Mouse (Mus musculus) mouse trophoblast stem cell (cell line): Measurements from ENCODE around the gene Tbc1d10a.

Experiments used
- in situ Hi-C, 2 experiments: fragments of 300-500 bp; cut with MseI, MboI; formaldehyde crosslinking; loops; 2 replicates in 1 of 2; 3 replicates in 1 of 2; pipeline ENCODE4 v1.15.1; 2025

Tbc1d10a gene

DNA sequence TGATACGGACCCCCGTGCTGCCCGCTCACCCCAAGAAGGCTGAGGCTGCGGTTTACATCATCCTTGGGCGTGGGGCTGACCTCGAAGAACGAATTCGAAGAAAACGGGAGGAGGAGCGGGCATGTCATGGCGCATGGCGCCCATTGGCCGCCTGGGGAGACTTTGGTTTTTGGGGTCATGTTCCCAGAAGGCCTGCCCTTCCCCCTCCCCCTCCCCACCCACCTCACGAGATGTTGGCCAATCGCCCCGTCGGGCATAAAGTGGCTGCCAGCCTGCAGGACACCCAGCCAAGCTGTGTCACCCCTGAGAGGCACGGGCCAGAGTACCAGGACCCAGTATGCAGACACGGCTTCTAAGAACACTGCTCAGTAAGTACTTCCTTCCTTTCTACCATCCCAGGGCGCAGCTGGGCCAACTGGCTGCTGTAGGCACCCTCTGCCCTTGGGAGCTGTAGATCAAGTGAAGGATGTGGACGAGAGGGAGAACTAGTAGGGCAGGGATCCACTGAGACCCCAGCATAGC is 50.0 kb downstream of the Tbc1d10a start:
- in situ Hi-C loops, result no loop called here

DNA sequence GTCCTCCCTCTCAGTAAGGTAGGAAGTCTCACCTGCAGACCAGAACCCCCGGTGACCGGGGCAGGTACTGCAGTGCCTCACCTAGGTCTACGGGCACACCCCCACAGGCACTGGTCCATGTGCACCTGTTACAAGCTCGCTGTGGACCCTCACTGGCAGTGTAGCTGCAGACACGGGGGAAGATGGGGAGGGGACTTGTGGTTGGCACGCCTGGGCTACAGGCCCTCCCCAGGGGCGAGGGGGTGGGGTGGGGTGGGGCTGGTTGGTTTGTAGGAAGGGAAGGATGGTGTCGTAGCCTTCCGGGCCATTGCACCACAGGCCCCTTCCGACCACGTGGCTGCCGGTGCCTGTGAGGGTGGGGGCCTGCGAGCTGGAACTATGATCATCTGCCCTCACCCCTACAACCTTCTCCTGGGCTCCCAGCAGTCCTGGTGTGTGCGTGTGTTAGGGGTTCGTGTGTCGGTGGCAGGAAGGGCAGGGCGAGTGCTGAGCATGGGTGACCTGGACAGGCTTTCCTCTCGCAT is 50.9 kb downstream of the Tbc1d10a start:
- in situ Hi-C loops, result no loop called here

GRCm38 (mm10) chr11:4238167-4238566 is 51.6 kb downstream of the Tbc1d10a start:
- in situ Hi-C loops, result no loop called here

- in situ Hi-C loops, result no loop called here
These were observed 53.1 kb downstream of the Tbc1d10a start for GRCm38 (mm10) chr11:4239691-4240090.

GRCm38 (mm10) chr11:4240151-4240550 is 53.6 kb downstream of the Tbc1d10a start:
- in situ Hi-C loops, result no loop called here

DNA sequence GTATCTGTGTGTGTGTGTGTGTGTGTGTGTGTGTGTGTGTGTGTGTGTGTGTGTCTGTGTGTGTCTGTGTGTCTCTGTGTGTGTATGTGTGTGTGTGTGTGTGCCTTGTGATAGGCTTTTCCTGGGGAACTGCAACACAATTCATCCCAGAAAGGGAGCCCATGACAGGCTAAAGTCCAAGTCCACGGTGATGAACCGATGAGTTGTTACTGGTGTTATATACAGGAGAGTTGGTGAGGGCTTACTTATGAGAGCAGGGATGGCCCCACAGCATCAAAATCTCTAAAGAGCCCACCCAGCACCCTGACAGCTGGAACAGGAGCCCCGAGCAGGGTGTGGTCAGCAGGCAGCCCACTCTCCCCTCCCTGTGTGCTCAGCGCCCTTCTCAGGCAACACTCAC is 54.6 kb downstream of the Tbc1d10a start:
- in situ Hi-C loops, result no loop called here

- in situ Hi-C loops, result no loop called here
These were observed 59.5 kb downstream of the Tbc1d10a start for GRCm38 (mm10) chr11:4246126-4246525.

GRCm38 (mm10) chr11:4246623-4247022 is 60.0 kb downstream of the Tbc1d10a start:
- in situ Hi-C loops, result no loop called here

GRCm38 (mm10) chr11:4247201-4247959 is 60.8 kb downstream of the Tbc1d10a start:
- in situ Hi-C loops, result no loop called here

DNA sequence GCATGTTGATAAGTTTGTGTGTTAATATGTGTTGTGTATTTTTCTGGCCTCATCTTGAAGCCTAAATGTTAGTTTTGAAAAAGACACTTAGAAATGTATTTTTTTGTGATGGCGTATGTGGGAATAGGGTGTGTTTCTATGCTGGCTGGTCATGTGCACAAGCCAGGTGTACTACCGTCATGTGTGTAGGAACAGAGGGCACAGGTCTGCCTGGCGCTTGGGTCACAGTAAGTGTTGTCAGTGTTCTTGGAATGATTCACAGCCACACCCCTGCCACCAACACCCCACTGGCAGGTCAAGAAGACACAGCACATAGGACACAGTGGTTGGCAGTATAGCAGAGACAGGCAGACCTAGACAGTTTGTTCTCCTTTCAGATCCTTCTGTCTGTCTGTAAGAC is 62.6 kb downstream of the Tbc1d10a start:
- in situ Hi-C loops, result no loop called here

DNA sequence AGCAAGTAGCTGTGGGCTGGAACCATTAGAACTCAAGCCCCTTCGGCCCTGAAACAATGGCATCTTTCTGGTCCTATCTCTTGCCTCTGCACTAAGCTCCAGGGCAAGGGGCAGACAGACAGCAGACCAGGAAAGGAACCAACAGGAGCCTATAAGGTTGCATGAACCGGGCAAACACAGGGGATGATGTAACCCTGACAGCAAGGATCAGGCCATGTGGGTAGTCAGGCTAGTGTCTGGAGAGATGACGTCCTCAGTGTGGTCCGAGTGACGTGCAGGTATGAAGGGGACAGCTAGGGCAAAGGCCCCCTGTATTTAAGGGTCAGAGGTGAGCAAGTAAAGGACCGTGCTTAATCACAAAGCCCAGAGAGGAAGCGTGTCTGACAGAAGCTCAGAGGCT is 63.7 kb downstream of the Tbc1d10a start:
- in situ Hi-C loops, result loop anchor here in 1 of 2 experiments (10.0 kb wide), 1 partner anchor 175 kb away; no protein-coding TSS in a partner anchor

- in situ Hi-C loops, result loop anchor here in 1 of 2 experiments (10.0 kb wide), 1 partner anchor 173 kb away; no protein-coding TSS in a partner anchor
These were observed 64.8 kb downstream of the Tbc1d10a start for GRCm38 (mm10) chr11:4251376-4251775.

DNA sequence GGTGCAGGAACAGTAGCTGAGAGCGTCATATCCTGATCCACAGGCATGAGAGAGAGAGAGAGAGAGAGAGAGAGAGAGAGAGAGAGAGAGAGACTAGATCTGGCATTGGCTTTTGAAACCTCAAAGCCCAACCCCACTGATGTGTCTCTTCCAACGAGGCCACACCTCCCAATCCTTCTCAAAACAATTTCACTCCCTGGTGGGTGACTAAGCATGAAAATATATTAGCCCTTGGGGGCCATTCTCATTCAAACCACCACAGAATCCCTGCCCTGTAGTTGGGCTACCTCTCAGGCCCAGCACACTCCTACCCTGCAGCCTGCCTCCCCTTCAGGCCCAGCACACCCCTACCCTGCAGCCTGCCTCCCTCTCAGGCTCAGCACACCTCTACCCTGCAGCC is 66.3 kb downstream of the Tbc1d10a start:
- in situ Hi-C loops, result loop anchor here in 1 of 2 experiments (10.0 kb wide), 1 partner anchor 172 kb away; no protein-coding TSS in a partner anchor

- in situ Hi-C loops, result loop anchor here (5.0 to 10.0 kb wide), 4 partner anchors 35 to 170 kb away; no protein-coding TSS in a partner anchor
These were observed 70.4 kb downstream of the Tbc1d10a start, which contains the start of gene Lif for GRCm38 (mm10) chr11:4256846-4257607. Gene Lif (plus strand): TSS chr11:4257557.

DNA sequence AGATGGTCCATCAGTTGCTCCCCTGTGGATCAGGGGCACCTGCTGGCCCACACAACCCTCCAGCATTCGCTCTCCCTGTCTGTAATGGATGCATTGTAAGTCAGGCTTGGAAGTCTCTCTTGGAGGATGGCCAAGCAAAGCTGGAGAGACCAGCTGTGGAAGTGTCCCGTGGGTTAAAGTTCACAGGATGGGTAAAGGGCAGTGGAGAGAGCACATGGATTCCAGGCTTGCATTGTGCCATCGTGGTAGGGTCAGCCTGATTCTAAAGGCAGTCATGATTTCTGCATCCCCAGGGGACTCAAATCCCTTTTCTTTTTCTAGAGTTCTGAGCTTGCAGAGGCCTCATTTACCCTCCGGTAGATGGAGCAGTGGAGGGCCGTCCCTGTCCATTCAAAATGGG is 71.2 kb downstream of the Tbc1d10a start:
- in situ Hi-C loops, result loop anchor here (5.0 to 10.0 kb wide), 4 partner anchors 35 to 170 kb away; no protein-coding TSS in a partner anchor

GRCm38 (mm10) chr11:4258657-4259082 is 72.1 kb downstream of the Tbc1d10a start:
- in situ Hi-C loops, result loop anchor here (5.0 to 10.0 kb wide), 4 partner anchors 36 to 169 kb away; no protein-coding TSS in a partner anchor

GRCm38 (mm10) chr11:4260463-4261187 is 74.0 kb downstream of the Tbc1d10a start:
- in situ Hi-C loops, result no loop called here

GRCm38 (mm10) chr11:4261188-4261494 is 74.6 kb downstream of the Tbc1d10a start:
- in situ Hi-C loops, result no loop called here

GRCm38 (mm10) chr11:4261969-4262368 is 75.4 kb downstream of the Tbc1d10a start:
- in situ Hi-C loops, result no loop called here

DNA sequence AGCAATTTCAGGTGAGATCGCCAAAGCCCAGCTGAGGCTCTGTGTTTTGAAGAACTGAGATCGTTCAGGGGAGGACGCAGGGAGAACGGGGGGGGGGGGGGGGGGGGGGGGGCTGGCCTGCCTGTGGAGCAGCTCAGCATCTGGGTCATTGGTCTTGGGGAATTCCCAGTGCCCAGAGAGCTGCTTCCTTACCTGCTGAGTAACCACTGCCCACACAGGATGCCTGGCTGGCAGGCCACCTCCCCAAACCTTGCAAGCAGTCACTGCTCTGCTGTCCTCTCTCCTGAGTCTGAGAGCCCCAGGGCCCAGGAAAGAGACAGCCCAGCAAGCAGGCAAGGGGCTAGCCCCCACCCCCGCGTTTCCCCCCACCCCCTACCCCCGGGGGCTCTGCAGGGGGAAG is 76.3 kb downstream of the Tbc1d10a start:
- in situ Hi-C loops, result no loop called here

DNA sequence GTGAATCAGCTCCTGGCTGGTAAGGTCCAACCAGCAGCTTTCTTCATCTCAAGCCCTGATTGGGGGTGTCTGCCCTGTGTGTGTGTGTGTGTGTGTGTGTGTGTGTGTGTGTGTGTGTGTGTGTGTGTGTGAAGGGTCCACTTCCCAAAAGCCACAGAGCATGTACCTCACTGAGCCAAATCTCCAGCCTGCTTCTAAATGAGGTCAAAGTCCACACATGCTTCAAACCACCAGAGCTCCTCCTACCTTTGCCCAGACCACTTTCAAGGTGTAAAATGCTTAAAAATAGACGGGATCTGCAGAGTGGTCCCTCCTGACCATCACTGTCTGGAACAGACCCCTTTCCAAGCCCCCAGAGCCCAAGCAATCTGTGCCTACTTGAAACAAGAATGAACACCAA is 76.7 kb downstream of the Tbc1d10a start:
- in situ Hi-C loops, result no loop called here
